Mouse (Mus musculus) ES-E14 (cell line): Measurements from ENCODE around the gene Cldn16.

Experiments used
- HCFC1 ChIP-seq: IDR thresholded peaks from 2 replicates; pipeline ENCODE4 v1.6.1; 2012; ENCODE audit warnings: low read length, inconsistent platforms, borderline replicate concordance; ENCODE audit not compliant: insufficient read depth
- MAFK ChIP-seq: IDR thresholded peaks from 2 replicates; pipeline ENCODE4 v1.6.1; 2014; ENCODE audit warnings: mild to moderate bottlenecking, low read depth, low read length, inconsistent platforms; ENCODE audit not compliant: insufficient read depth
- ZNF384 ChIP-seq: IDR thresholded peaks from 2 replicates; pipeline ENCODE4 v1.6.1; 2012; ENCODE audit warnings: low read depth, low read length, inconsistent platforms

GRCm38 (mm10) chr16:26433486-26433885, 29.4 kb upstream of the Cldn16 start:
- TF ChIP-seq MAFK (no peak), HCFC1 (no peak), ZNF384 (no peak)
